Mouse (Mus musculus) megakaryocyte, embryonic 14.5 days (primary cell): ENCODE data around the gene Tubg2.

ENCODE experiments used
- FLI1 ChIP-seq: IDR thresholded peaks from 2 replicates; pipeline ENCODE4 v1.6.1; 2012; ENCODE audit warnings: low read length, inconsistent platforms, mixed read lengths
- GATA1 ChIP-seq: IDR thresholded peaks from 3 replicates; pipeline ENCODE4 v1.6.1; 2012; ENCODE audit warnings: mixed read lengths, low read length, inconsistent platforms, borderline replicate concordance

DNA sequence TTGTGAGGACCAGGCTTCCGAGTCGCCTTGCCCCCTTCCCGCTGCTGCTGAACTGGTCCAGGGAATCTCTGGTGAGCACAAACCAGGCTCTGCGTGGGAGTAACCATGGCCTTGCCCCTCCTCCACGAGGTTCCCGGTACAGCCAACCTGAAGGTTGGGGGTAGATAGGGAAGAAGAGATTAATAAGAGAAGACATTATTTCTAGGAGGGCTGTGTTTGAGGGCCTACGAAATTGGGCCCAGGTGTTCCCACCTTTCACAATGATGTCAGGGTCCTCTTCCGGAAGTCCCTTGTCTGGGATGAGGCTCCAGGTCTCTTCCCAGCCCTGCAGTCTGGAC lies 12.2 kb downstream of the Tubg2 start:
- TF ChIP-seq GATA1: no peak
- TF ChIP-seq FLI1: no peak
